Comparison of ENCODE assay signal across 8 mouse cellular contexts in the genomic region with DNA sequence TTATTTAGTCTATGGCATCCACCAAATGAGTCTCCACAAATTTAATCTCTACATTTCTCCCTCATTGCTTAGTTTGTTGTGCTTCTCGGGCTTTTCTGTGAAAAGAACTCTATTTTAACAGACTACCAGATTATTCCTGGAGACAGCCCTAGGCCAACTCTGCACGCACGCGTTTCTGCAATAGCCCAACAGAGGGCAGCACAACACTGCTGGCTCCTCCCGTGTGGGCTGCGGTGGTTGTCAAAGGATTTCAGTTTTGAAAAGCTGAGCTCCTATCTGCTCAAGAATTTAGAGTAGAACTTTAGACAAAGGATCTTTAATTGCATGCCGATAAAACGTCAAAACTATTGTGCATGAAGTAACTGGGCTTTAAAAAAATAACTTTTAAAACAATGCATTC. TPM values are rescaled to one million over a fixed set of nuclear protein-coding genes. Genes with fewer than 3 reads are reported as not detected.
A peak's percentile ranks its signal among the peaks of the same experiment; 100 is the strongest.
DNase-seq lines count a peak whose midpoint lies in the region; ATAC-seq and TF ChIP-seq lines count a peak whose summit lies in the region.

No protein-coding gene starts in this region.

- peak; percentile 85 for ATAC-seq in Patski
- no peak for ATAC-seq in erythroid progenitor cell, adult 5-6 weeks (replicated peaks; ENCODE audit: low FRiP score, poor library complexity, severe bottlenecking)

- peak; percentile 97 for TF ChIP-seq CTCF in Patski (IDR thresholded peaks at IDR 0.05)

- POLR2A ChIA-PET in Patski (lab: Charles Lee): no interaction called here

- H3K36me3 ChIP-seq in midbrain, embryonic 10.5 days: no peaks in the 10 kb centered on the region

- H3K4me3 ChIP-seq in midbrain, embryonic 10.5 days: no peak overlapping the region

- 5% methylated on average over 8 of the region's 8 CpGs for WGBS in midbrain, embryonic 10.5 days

- H3K9me3 ChIP-seq in midbrain, embryonic 10.5 days (replicated peaks): no peaks in the 10 kb centered on the region

- H3K4me1 ChIP-seq in midbrain, embryonic 10.5 days: no peaks in the 10 kb centered on the region

- in situ Hi-C loops in Patski (cut with MboI; ENCODE audit: low pct_unique_long_range_greater_than_20kb): loop anchor here (5.0 kb wide), 3 partner anchors 190 to 555 kb away; a partner anchor contains a TSS

- DNase-seq in Patski (ENCODE audit: low read depth, low spot score): no peak
- peak; percentile 76 for DNase-seq in cerebellum, adult 8-10 months
- DNase-seq in frontal cortex, adult 2 months (ENCODE audit: extremely low spot score in 1 of 2, low spot score in 1 of 2): peak; percentile 63 to 94
- DNase-seq in induced T-regulatory cell, adult 2 months (ENCODE audit: low read depth): peak; percentile 82
- peak; percentile 48 to 75 for DNase-seq in left cerebral cortex, adult 8-10 months (ENCODE audit: low spot score in 2 of 2)
- DNase-seq in midbrain, embryonic 10.5 days (ENCODE audit: low spot score): peak; percentile 72
- peak; percentile 63 to 79 for DNase-seq in right cerebral cortex, postnatal 36 days (ENCODE audit: low spot score in 2 of 2)

- no peak overlapping the region for H3K27ac ChIP-seq in midbrain, embryonic 10.5 days (replicated peaks)

- CTCF ChIA-PET in Patski (lab: Charles Lee): interaction anchor here (1.0 to 3.5 kb wide), 6 partner anchors 15 to 575 kb away, joined by 3 to 19 read pairs (median 4); no protein-coding TSS in a partner anchor

- no peaks in the 10 kb centered on the region for H3K27me3 ChIP-seq in Patski
- no peaks in the 10 kb centered on the region for H3K27me3 ChIP-seq in midbrain, embryonic 10.5 days (ENCODE audit: low read depth, poor library complexity, severe bottlenecking)

RNA-seq across cellular contexts. Expression of a gene that starts 8.9 kb away (rescaled TPM):
- 95.5 TPM for polyA plus RNA-seq in Patski (2021)
- 50.8 and 72.4 TPM in 2 replicates for polyA plus RNA-seq in frontal cortex, adult 2 months (2012; rRNA removed)
- 10 to 100 TPM; 73.2 to 98.4 (median 90.6) TPM for total RNA-seq in left cerebral cortex, adult 8-10 months (2022)
- polyA plus RNA-seq in midbrain, embryonic 10.5 days (2016; fragmentation: Nextera tagmentation; extraction: Ambion mirVana): 133 and 140 TPM in 2 replicates
- total RNA-seq in erythroid progenitor cell, adult 5-6 weeks (2015; ENCODE audit: low replicate concordance): 55.5 and 158 TPM in 2 replicates
- total RNA-seq in erythroid progenitor cell, adult 5-6 weeks (2017; ENCODE audit: low replicate concordance): 32.8 and 46.0 TPM in 2 replicates

RNA-seq across cellular contexts. Expression of a gene that starts 57.9 kb away (rescaled TPM):
- not detected for polyA plus RNA-seq in Patski (2021)
- polyA plus RNA-seq in frontal cortex, adult 2 months (2012; rRNA removed): 2.1 TPM in 2 replicates
- 1 to 10 TPM; 1.2 to 3.4 (median 1.7) TPM for total RNA-seq in left cerebral cortex, adult 8-10 months (2022)
- polyA plus RNA-seq in midbrain, embryonic 10.5 days (2016; fragmentation: Nextera tagmentation; extraction: Ambion mirVana): not detected in 2 replicates
- not detected in 2 replicates for total RNA-seq in erythroid progenitor cell, adult 5-6 weeks (2015; ENCODE audit: low replicate concordance)
- total RNA-seq in erythroid progenitor cell, adult 5-6 weeks (2017; ENCODE audit: low replicate concordance): not detected in 2 replicates
